Mouse (Mus musculus): Measurements from ENCODE around the gene Ssc4d. TPM values are rescaled to one million over a fixed set of nuclear protein-coding genes. Genes with fewer than 3 reads are reported as not detected.

The Ssc4d gene
- total RNA-seq, 4 experiments from 2014 or later, result 4.5 to 15.0 (median 7.8) TPM

DNA sequence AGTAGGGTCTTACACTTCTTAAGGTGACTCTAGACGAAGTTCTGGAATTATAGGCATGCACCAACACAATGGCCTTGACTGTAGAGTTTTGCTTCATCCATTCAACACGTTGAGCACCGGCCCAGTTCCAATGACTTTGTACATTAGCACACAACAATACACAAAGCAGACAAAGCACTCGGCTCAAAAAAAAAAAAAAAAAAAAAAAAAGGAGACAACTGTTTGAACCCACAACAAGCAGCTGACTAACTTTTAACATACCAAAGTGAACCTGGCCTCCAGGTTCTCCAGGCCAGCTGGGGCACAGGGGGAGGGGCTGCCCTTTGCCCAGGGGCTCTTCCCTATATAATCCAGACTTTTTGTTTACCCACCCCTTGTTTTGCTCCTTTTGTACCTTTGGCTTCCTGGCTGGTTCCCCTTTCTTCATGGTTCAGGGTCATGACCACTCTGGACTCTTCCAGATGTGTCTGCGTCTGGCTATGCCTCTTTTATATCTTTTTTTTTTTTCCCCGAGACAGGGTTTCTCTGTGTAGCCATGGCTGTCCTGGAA, 38.6 kb downstream of the Ssc4d start:
- no peak for DNase-seq

- DNase-seq, result no peak
Observed at GRCm38 (mm10) chr5:135935176-135935523, 39.2 kb downstream of the Ssc4d start.

GRCm38 (mm10) chr5:135934481-135935175, 39.7 kb downstream of the Ssc4d start, which contains the start of gene Ywhag:
TSS of gene Ywhag (minus strand) at chr5:135934616.
- peak; percentile 97 for DNase-seq

DNA sequence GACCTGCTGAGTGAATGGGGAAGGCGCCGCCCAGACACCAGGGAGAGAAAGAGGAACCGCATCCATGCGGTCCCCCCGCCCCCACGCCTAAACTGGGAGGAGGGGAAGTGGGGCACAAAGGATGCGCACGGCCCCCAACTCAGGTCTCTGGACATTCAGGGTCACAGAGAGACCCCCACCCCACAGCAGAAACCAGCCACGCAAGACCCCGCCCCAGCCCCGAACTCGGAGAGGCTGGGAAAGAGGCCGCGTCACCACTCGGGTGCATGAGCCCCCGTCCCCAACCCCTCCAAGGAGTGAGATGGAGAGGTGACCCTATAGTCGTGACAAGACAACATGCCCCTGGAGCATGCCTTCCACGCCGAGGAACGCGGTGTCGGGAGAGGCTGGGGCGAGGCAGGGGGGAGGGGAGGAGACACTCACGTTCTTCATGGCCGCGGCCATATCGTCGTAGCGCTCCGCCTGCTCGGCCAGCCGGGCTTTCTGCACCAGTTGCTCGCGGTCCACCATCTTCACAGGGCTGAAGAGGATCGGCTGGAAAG, 40.4 kb downstream of the Ssc4d start:
- peak; percentile 74 for DNase-seq

- no peak for DNase-seq
Observed at GRCm38 (mm10) chr5:135933222-135933899, 41.0 kb downstream of the Ssc4d start.

DNA sequence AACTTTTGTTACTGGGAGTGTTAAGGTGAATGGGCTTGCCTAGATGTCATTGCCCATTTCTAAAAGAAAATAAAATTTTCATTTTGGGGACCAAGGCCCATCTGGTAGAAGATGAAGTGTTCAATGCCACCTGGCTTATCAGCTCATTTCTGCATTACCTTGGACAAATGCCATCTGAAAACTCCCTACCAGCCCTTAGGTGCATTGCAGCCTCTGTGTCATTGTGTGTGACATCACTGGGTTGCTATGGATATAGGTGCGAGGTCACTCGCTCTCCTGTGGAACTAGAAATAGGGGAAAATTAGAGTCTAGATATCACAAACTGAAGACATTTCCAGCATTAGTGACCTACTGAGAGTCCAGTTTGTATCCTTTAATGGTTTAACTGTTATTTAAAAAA, 42.0 kb downstream of the Ssc4d start:
- no peak for DNase-seq

DNA sequence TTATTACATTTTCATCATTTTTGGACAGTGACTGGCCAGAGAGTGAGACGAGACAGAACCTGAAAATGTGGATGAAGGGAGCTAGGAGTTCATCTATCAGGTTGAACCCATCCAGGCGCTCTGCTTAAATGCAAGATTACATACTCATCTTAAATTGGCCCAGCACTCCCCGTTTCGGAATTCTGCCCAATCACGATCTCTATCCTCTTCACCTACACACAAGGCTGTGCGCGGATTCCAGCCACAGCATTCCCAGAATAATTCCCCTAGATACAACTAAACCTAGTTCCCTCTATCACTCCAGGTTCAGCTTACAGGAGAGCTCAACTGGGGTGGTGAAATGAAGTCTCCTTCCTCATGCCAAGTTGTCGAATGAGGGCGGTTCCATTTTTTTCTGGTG, 42.8 kb downstream of the Ssc4d start:
- no peak for DNase-seq

DNA sequence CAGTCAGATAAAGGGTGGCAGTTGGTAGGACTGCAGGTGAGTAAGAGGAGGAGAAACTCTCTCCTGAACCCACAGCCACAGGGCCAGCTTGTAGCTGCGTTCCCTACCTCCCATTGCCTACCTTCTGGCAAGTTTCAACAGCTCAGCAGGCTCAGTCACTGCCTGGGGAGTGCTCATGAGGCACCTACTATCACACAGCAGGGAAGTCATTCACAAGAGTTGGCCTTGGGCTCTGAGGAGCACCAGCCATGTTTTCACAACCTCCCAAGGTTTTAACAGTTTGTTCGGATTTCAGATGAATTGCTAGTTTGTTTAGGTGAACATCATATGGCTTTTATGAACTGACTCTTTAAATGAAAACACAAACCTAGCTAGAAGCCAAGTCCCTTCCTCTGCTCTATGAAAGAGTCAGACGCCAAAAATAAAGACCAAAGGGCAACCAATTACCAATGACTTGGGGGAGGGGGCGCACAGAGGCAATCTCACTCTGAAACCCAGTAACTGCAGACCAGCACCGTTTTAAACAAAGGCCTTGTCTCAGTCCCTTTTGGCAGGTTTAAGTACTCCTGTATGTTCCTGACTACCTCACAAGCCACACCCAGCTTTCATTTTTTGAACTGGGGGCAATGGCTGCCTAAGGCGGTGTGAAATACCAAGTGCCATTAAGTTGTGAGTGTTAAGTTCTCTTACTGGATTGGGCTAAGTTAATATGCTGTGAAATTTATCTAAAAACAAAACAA, 44.5 kb downstream of the Ssc4d start:
- peak; percentile 33 for DNase-seq

DNA sequence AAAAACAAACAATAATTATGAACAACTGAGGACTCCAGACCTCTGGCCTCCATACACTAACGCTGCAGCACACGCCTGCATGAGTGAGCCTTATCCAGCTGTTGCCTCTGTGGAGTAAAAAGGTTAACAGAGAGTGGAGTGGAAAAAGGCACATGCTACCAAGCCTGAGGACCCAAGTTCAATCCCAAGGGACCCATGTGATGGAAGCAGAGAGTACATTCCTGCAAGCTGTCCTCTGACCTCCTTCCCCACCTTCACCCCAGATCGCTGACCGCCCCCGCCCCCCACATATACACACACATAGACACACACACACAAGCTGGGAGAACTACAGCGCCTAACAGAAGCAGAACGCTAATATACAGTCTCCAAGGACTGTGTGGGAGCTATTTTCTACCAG, 50.4 kb downstream of the Ssc4d start:
- no peak for DNase-seq

- no peak for DNase-seq
Observed at GRCm38 (mm10) chr5:135919902-135920301, 54.4 kb downstream of the Ssc4d start.

- DNase-seq, result no peak
Observed at GRCm38 (mm10) chr5:135918593-135918992, 55.7 kb downstream of the Ssc4d start.

DNA sequence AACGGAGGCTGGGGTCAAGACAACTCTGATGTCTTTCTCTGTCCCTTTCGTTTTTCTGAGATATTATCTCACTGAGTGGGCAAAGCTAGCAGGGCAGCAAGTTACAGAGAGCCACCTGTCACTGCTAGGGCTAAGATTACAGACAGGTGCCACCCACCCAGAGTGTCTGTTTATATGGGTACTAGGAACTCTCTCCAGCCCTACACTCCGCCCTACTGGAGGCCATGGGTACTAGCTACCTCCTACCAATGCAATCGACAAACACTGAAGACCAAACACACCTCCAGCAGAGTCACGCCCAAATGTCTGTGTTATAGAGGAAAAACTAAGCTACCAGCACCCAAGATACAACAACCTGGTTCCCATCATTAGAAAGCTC, 56.3 kb downstream of the Ssc4d start:
- no peak for DNase-seq

- no peak for DNase-seq
Observed at GRCm38 (mm10) chr5:135917327-135918058, 56.8 kb downstream of the Ssc4d start.

DNA sequence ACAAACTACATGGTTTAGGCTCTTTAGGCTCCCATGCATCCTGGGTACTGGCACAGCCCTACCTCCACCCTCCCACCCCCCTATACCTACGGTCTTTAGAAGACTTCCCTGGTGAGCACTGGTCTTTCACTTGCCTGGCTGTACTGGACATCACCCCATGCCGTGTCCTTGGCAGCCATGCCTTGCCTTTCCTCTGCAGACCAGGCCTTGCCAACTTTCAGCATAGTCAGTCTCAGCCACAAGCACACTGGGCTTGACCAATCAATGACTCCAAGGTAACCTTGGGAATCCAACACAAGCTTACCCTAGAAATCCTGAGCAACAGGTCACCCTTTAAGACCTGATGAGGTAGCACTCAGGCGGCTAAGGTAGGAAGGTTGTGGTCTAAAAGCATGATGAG, 57.7 kb downstream of the Ssc4d start:
- DNase-seq, result peak; percentile 48

- no peak for DNase-seq
Observed at GRCm38 (mm10) chr5:135916051-135916565, 58.2 kb downstream of the Ssc4d start.

GRCm38 (mm10) chr5:135914156-135914555, 60.2 kb downstream of the Ssc4d start:
- DNase-seq, result peak; percentile 68

GRCm38 (mm10) chr5:135913201-135913600, 61.1 kb downstream of the Ssc4d start:
- DNase-seq, result no peak

- no peak for DNase-seq
Observed at GRCm38 (mm10) chr5:135911633-135912220, 62.6 kb downstream of the Ssc4d start.

DNA sequence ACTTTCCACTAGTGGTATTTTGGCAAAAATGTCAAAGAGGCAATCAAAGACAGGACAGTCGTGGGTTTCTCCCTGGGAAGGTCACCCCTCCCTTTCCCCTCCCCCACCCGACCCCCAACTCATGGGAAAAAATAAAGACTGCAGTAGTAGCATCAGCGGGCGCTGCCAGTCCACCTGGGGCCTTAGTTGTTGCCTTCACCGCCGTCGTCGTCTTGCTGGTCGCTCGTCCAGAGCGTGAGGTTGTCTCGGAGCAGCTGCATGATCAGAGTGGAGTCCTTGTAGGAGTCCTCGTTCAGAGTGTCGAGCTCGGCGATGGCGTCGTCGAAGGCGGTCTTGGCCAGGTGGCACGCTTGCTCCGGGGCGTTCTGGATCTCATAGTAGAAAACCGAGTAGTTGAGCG, 63.5 kb downstream of the Ssc4d start:
- no peak for DNase-seq
